Mouse (Mus musculus) liver, embryonic 14.5 days (tissue): ENCODE measurements at regions not wholly inside any gene's neighbourhood (a gene's known extent, or its start where the extent isn't known, plus 50 kb on each side); places are given as distances from the start of the nearest gene placed in this dataset.

Experiments
- CTCF ChIP-seq: IDR thresholded peaks from 2 replicates; pipeline ENCODE4 v1.5.1; 2016; ENCODE audit warnings: antibody characterized with exemption, low read depth, control low read depth
- EP300 ChIP-seq: IDR thresholded peaks from 2 replicates; pipeline ENCODE4 v1.6.1; 2016; ENCODE audit warnings: antibody characterized with exemption, low read depth

GRCm38 (mm10) chr1:120946349-120946748, 344.1 kb downstream of the En1 start:
- TF ChIP-seq CTCF (no peak), EP300 (no peak)
